Mouse (Mus musculus) thymus, adult 18-20 months (tissue): ENCODE data around the gene Magi1.

Experiments
- DNase-seq, 2 experiments: peaks; one replicate each; pipeline ENCODE4 v3.0.0; 2022; ENCODE audit warnings: mixed read lengths in 2 of 2

The Magi1 gene

GRCm38 (mm10) chr6:93873536-93873935 is 410.2 kb downstream of the Magi1 start:
- no peak for DNase-seq

- DNase-seq, result no peak
Observed at GRCm38 (mm10) chr6:93871516-93871915, 412.2 kb downstream of the Magi1 start.

GRCm38 (mm10) chr6:93870023-93870422 is 413.7 kb downstream of the Magi1 start:
- no peak for DNase-seq

- no peak for DNase-seq
Observed at GRCm38 (mm10) chr6:93862263-93862662, 421.5 kb downstream of the Magi1 start.

- no peak for DNase-seq
Observed at GRCm38 (mm10) chr6:93856783-93857182, 426.9 kb downstream of the Magi1 start.

- no peak for DNase-seq
Observed at GRCm38 (mm10) chr6:93855806-93856641, 427.7 kb downstream of the Magi1 start.

- DNase-seq, result no peak
Observed at GRCm38 (mm10) chr6:93848942-93849790, 434.6 kb downstream of the Magi1 start.

- no peak for DNase-seq
Observed at GRCm38 (mm10) chr6:93845498-93845897, 438.2 kb downstream of the Magi1 start.

- DNase-seq, result no peak
Observed at GRCm38 (mm10) chr6:93845080-93845479, 438.6 kb downstream of the Magi1 start.

- DNase-seq, result no peak
Observed at GRCm38 (mm10) chr6:93844576-93844975, 439.1 kb downstream of the Magi1 start.

GRCm38 (mm10) chr6:93838398-93838797 is 445.3 kb downstream of the Magi1 start:
- DNase-seq, result no peak

GRCm38 (mm10) chr6:93836585-93836984 is 447.1 kb downstream of the Magi1 start:
- DNase-seq, result no peak

GRCm38 (mm10) chr6:93835211-93835610 is 448.5 kb downstream of the Magi1 start:
- no peak for DNase-seq

GRCm38 (mm10) chr6:93828262-93828661 is 455.5 kb downstream of the Magi1 start:
- DNase-seq, result no peak

- DNase-seq, result no peak
Observed at GRCm38 (mm10) chr6:93826875-93827274, 456.8 kb downstream of the Magi1 start.

GRCm38 (mm10) chr6:93822221-93822897 is 461.4 kb downstream of the Magi1 start:
- no peak for DNase-seq

GRCm38 (mm10) chr6:93821512-93821911 is 462.2 kb downstream of the Magi1 start:
- no peak for DNase-seq

- DNase-seq, result no peak
Observed at GRCm38 (mm10) chr6:93819888-93820287, 463.8 kb downstream of the Magi1 start.

- DNase-seq, result no peak
Observed at GRCm38 (mm10) chr6:93819282-93819681, 464.4 kb downstream of the Magi1 start.

- DNase-seq, result no peak
Observed at GRCm38 (mm10) chr6:93818494-93818893, 465.2 kb downstream of the Magi1 start.

- DNase-seq, result no peak
Observed at GRCm38 (mm10) chr6:93805407-93805936, 478.2 kb downstream of the Magi1 start.

GRCm38 (mm10) chr6:93802390-93802789 is 481.3 kb downstream of the Magi1 start:
- DNase-seq, result no peak

- DNase-seq, result no peak
Observed at GRCm38 (mm10) chr6:93800465-93800864, 483.3 kb downstream of the Magi1 start.
